Mouse (Mus musculus) erythroblast, adult 5-6 weeks (primary cell): Measurements from ENCODE around the gene Jund. TPM values are rescaled to one million over a fixed set of nuclear protein-coding genes. Genes with fewer than 3 reads are reported as not detected.

Experiments used
- ATAC-seq: replicated peaks from 2 replicates; pipeline ENCODE4 v1.8.0; 2016; ENCODE audit warnings: moderate number of reproducible peaks, mild to moderate bottlenecking, moderate TSS enrichment, inconsistent platforms; ENCODE audit not compliant: poor library complexity, low FRiP score, severe bottlenecking
- total RNA-seq, 2 experiments: library from RNA; stranded (forward) in 1 of 2; stranded (reverse) in 1 of 2; fragments of 150-400 nt in 1 of 2; fragments of 200-764, 138-1000 nt in 1 of 2; gene quantifications; 2 replicates each; pipeline versions ENCODE4 v1.2.3 to v1.2.4; 2015 to 2017; ENCODE audit warnings: low replicate concordance in 2 of 2

The Jund gene
- 29.2 and 53.9 TPM in 2 replicates for total RNA-seq (2015; ENCODE audit: low replicate concordance)
- 52.2 and 61.9 TPM in 2 replicates for total RNA-seq (2017; ENCODE audit: low replicate concordance)

- ATAC-seq, result peak; percentile 71
Observed at GRCm38 (mm10) chr8:70698310-70699109, at the start of gene Jund. Gene Jund, plus strand, starts transcription at chr8:70698949.

DNA sequence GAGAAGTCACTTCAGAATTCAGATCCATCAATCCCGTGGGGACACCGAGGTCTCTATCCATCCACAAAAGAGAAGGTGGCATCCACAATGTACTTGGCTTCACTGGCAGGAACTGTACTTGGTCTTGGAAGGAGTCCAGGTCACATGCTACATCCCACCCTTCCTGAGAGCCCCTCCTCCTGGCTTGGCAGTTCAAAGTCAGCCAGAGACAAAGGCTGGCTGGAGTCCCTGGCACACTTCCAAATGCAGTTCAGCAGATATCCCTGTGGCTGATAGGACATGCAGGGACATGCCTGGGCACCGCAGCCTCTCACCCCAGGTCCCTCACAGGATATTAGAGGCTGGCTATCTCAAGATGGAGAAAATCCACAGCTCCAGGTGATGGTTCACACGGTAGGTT lies 49.4 kb upstream of the Jund start:
- ATAC-seq, result peak; percentile 24; the same call in 1 of the 2 replicates

GRCm38 (mm10) chr8:70650351-70650750 lies 48.4 kb upstream of the Jund start:
- ATAC-seq, result no peak

DNA sequence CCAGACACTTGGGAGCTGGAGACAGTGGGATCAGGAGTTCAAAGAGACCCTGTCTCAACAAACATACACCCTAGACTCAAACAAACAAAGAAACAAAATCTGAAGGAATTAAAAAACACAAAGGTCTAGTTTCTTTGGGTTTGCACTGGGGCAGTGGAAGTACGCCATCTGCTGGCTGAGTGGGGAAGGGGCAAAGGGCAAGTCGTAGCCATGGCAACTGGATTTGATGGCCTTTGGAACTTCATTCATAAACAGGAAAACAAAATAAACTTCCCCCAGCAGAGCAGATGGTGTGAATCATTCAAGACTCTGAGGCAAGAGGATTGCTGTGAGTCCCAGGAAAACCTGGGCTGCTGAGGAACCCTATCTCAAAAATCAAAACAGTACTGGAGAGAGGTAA lies 45.5 kb upstream of the Jund start:
- no peak for ATAC-seq

- no peak for ATAC-seq
Observed at GRCm38 (mm10) chr8:70654121-70654520, 44.6 kb upstream of the Jund start.

GRCm38 (mm10) chr8:70655469-70655868 lies 43.3 kb upstream of the Jund start:
- ATAC-seq, result no peak

DNA sequence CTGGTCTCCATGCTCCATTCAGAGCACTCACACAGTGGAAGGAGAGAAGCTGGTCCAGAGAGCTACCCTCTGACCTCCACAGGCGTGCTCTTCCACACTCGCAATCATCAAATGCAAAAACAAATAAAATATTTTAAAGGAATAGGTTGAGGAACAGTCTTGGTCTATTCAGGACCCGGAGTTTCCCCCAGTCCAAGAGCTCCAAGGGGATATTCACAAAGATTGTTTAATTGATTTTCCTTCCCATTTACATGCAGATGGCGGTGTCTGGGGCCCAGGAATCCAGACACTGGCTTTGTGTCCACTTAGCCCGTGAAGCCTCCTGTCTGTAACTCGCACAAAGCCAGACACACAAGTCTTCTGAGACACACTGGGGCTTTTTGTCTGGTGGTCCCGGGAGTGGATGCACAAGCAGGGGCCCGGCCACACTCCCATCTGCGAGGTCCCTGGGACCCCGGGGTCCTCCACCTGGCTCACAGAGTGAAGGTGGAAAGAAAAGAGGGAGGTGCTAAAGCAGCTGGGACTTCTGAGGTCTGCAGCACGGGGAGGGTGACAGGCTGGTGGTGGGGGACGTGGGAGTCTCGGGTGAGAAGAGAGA lies 42.5 kb upstream of the Jund start:
- no peak for ATAC-seq

DNA sequence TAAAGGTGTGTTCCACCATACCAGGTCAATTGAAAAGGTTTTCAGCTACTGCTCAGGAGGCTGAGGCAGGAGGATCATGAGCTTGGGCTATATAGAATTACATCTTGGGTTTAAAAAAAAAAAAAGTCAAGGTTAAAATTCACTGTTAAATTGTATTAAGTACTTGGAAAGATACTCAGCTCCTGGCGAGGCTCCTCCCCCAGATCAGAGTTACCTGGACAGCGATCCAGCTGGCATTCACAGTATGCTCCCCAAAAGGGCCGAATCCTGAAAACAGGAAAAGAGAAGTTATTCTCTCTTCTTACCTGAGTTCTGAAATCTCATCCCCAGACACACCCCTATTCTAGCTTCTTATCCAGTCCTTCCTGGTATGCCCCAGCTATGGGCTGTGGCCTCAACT lies 41.5 kb upstream of the Jund start:
- no peak for ATAC-seq

- no peak for ATAC-seq
Observed at GRCm38 (mm10) chr8:70657739-70658138, 41.0 kb upstream of the Jund start.

- ATAC-seq, result peak; percentile 48
Observed at GRCm38 (mm10) chr8:70658897-70659603, 39.7 kb upstream of the Jund start.

- ATAC-seq, result peak; percentile 68
Observed at GRCm38 (mm10) chr8:70659604-70660272, 39.0 kb upstream of the Jund start.

- 0 out of 2 replicates have a peak, but pooled peaks have one; percentile 13 for ATAC-seq
Observed at GRCm38 (mm10) chr8:70660273-70660725, 38.5 kb upstream of the Jund start, which contains the start of gene Pgpep1. Gene Pgpep1, minus strand, starts transcription at chr8:70660388.

DNA sequence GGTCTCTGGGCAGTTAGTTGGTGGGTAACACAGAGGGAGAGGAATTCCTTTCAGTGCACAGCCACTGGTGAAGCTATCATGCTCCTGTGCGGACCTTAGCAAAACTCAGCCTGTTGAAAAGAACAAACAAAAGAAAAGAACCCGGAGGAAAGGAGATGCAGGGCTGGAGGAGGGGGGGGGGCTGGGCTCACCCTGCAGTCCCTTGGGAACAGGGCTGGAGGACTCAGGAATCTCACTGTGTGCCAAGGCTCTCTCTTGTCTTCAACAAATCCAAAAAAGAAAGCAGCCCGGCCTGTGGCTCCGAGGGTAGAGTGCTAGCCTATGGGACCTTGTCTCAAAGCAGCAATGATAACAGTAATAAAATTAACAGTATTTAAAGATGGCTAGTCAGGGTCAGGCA lies 35.1 kb upstream of the Jund start:
- ATAC-seq, result no peak

DNA sequence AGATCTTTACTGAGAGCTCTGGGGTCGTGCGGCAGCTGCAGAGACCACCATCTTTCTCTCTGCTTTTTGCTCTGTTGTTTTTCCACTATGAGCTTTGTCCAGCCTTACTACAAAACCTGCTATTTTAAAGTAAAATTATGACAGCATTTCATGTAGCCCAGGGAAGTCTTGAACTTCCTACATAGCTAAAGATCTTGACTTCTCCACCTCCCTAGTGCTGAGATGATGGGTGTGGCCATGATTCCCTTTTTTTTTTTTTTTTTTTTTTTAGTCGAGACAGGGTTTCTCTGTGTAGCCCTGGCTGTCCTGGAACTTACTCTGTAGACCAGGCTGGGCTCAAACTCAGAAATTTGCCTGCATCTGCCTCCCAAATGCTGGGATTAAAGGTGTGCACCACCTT lies 34.1 kb upstream of the Jund start:
- ATAC-seq, result no peak

GRCm38 (mm10) chr8:70665599-70665998 lies 33.1 kb upstream of the Jund start:
- ATAC-seq, result no peak

DNA sequence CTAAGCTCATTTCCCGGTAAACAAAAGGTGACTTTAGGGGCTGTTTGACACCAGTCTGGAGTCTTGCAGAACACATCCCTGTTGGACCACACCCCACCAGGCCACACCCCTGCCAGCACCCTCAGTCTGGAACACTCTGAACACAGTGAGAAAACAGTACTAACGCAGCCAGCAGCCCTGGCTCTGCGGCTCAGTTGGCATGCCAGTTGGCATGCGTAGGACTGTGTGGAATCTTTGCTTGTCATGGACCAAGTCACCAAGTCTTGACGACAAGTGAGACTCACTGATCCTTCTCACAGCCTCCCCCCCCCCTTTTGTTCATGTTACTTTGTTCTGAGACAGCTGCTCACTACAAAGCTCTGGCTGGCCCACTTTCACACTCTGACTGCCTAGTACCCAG lies 31.7 kb upstream of the Jund start:
- ATAC-seq, result peak; percentile 75

DNA sequence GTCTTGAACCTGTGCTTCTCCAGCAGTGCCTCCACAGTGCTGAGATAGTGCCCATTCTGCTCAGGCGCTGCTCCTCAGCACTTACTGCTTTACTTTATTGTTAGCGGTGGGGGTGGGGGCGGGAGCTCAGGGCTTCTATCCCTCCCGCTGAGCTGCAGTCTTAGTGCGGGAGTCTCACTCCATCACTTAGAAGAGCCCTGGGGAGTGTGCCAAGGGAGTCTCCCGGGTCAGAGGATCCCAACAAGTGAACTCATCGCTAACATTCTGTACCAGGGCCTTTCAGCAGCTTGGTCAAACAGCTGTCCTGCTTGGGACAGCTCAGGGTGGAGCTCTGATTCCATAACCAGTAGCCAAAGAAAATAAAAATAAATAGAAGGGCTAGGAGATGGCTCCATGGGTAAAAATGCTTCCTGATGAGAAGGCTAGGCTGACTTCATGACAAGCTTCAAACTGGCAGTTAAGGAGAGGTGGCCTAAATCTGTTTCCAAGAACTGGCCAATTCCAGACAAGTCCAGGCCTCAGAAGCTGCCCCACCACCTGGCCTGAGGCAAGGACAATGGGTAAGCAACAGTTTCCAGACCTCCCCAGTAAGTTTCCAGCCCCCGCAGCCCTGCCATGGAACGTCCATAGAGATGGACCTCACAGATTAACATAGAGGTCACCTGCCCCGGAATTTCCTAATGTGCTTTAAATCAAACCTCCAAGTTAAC lies 27.0 kb upstream of the Jund start:
- ATAC-seq, result no peak

GRCm38 (mm10) chr8:70672325-70673078 lies 26.2 kb upstream of the Jund start:
- no peak for ATAC-seq
